Mouse (Mus musculus): ENCODE results near the gene Dapp1.
A peak's percentile ranks its signal among the peaks of the same experiment; 100 is the strongest.
"Not testable (repeated sequence)": the region's sequence is repeated elsewhere in the genome, so short reads cannot be mapped to it uniquely, and the experiment has no call there.

The Dapp1 gene

DNA sequence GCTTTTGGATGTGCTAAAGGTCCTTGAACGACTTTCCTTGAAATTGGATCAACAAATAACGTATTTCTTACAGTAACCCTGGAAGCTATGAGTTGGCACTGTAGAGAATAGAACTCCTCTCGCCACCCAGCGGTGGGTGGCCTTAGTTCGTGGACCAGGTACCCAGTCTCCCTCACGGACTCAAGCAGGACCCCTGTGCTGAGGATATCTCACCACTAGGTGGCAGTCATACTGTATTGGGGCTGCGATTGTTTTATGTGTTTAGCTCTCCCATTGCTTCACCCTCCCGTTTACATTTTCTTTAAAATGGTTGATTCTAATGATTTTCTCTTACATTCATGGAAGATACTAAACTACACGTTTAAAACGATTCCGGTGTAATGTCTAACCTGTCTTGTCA lies 9.8 kb upstream of the Dapp1 start:
- DNase-seq (ENCODE audit: low spot score in 2 of 2) = peak; percentile 66 to 80

DNA sequence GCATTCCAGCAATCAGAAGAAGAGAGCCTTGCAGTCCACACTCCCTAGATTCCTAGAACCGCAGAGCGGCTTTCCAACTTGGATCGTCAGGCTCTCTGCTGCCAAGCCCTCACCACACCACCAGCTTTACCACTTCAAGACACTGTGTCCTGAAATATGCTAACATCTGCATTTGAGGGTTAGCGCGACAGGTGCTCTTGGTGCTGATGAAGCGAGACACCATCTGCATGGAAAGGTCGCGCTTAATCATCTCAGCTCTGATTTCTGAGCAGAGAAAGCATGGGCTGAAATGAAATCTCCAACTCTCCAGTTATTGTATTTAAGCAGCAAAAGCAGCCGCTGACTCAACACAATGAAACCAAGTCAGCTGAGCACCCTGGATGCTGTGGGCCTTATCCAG lies 8.1 kb upstream of the Dapp1 start:
- no peak for DNase-seq (ENCODE audit: low spot score in 2 of 2)

DNA sequence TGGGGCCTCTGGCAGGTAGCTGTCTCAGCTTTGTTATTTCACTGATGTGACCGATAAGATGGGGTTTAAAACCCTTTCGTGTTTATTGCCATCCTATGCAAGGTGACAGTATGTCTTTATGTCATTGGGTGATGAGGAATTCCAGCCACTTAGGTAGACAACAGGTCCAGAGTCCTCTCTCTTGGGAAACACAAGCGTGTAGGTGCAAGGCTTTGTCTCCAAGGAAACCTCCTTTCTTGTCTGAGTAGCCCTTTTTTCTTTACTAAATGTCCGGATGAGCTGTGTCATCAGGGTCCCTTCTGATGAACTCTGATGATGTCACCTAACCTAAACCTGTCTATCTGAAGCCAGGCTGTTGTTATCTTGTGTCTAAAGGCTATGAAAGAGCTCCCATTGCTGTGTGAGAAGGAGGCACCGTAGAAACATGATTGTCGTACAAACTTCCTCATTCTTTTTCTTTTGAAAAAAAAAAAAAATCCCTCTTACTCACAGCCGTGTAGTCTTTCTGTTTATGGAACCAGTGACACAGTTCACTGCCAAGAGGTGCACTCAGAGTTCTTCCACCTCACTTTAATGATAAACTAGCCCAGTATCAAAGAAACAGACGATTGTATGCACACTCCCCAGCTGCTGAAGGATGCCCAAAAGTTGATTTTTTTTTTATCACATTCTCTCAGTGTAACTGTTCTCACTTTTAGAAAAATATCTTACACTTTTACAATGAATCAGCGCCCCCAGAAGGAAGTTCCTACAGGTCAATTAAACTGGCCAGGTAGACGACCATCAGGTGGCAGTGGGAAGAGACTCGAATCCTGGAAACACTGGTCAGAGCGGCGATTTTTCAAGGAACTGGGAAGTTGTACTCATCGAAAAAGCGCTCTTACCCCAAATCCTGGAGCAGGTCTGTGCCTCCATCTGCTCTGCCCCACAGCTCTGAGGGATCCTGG lies 637 bp downstream of the Dapp1 start:
- no peak for DNase-seq (ENCODE audit: low spot score in 2 of 2)

DNA sequence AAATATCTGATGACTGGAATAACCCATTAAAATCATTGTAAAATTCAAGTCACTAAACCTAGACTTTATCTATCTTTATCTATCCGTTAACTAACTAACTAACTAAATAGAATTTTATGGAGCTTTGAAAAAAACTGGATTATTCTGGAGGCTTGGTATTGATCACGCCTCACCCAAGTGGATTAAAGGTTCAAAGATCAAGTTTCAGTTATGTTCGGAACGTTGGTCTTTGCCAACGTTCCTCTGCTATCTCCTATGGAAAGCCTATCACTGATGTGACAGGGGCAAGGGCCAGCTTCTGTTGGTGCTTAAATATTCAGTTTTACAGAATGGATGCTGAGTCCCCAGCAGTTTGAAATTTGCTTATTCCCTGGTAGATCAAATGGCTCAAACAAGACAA lies 3.1 kb downstream of the Dapp1 start:
- DNase-seq (ENCODE audit: low spot score in 2 of 2) = no peak

DNA sequence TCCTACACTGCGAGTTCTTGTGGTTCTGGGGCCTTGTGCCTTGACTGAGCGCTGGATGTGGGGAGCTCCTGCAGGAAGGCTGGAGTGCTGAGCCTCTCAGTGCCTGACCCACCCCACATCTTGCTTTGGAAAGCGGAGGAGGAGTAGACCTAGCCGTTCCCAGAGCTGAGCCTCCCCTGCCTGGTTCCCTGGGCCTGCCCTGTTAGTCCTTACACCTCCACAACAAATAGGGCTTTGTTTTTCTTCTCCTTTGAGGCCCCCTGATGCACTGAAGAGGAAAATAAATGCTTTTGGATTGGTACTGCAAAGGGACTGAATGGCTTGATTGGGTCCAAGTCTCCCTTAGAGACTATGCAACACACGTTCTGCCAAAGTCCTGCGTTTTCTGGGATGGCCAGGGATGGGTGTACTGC lies 3.7 kb downstream of the Dapp1 start:
- peak; percentile 62 to 69 for DNase-seq (ENCODE audit: low spot score in 2 of 2)

DNA sequence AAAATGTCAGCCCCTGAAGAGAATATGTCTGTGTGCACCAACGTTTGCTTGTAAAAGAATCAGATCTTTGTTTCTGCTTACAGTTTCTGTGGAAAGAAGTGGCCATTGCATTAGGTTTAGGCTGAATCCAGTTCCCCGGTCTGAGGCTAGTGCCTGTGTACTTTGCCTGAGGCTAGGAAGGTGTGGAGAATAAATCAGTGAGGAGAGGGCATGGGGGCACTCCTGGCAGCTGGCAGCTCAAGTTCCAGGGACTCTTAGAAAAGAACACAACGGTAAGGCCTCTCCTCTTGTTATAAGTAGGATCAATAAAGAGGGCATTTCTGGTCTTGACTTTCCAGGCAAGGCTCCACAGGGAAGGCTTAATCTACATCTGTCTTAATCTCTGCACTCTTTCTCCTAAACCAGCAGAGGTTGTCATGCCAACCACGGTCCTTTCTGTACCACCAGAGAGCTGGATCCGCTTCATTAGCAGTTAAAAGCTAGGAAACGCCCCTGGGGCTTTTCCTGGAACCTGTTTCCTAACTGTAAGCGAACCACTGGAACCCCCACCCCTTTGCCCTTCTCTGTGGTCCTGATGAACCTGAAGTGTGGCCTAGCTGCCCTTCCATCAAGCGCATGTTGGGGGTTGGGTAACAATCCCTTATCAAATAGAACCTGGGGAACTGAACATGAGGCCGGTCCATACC lies 4.3 kb downstream of the Dapp1 start:
- peak; percentile 54 to 70 for DNase-seq (ENCODE audit: low spot score in 2 of 2)

DNA sequence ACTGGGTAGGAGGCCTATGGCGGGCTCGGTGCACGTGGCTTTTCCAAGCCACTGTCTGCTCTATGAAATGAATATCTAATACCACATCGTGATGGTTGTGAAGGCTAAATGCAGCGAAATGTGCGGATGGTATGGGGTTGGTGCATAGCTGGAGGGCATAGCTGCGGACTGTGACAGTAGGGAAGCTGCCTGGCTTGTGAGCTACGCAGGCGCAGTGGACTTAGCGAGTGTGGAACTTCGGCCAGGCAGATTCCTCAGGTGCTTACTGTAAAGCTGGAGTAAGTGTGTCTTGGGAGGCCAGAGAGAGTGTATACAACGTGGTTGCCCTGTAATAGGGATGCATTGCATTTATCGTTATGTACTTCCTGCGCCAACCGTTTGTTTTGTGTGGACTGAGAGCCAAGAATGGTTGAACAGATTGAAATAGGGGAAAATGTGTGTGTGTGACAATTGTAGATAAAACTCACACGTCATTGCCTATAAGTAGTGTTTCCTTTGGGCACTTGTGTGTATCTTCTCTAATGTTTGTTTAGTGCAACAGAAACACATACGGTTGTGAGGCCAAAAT lies 5.4 kb downstream of the Dapp1 start:
- no peak for DNase-seq (ENCODE audit: low spot score in 2 of 2)

DNA sequence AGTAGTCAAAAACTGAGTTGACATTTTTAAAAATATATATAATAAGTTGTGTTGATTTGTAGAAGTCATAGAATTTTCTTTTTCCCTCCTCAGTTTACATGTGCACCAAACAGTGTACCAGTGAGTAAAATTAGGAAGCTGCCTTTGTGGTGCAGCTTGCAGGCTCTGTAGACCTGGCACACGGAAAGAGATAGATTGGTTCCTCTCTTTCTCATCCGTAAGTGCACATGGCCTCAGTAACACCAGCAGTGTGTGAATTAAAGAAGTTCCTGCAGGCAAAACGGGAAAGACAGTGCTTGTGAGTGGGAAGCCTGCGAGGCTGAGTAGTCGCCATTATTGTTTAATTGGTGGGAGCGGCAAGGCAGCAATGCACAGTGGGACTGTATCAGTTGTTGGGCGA lies 5.9 kb downstream of the Dapp1 start:
- DNase-seq (ENCODE audit: low spot score in 2 of 2) = no peak

DNA sequence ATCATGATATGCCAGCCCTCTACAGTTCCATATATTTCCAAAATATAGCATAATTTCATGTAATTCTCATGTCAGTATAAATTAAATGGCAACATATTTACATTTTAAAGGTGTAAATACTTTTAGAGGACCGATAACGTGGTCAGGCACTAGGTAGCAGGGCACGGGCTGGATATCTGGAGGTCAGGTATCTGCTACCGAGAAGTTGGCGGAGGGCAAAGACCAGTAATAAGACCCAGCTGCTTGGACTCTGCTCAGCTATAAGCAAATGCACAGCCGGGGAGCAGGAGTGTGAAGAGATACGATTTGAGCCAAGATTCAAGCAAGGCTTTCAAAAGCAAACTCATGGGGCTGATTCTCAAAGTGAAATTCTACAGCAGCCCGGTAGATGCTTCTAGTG lies 7.0 kb downstream of the Dapp1 start:
- DNase-seq (ENCODE audit: low spot score in 2 of 2) = no peak

DNA sequence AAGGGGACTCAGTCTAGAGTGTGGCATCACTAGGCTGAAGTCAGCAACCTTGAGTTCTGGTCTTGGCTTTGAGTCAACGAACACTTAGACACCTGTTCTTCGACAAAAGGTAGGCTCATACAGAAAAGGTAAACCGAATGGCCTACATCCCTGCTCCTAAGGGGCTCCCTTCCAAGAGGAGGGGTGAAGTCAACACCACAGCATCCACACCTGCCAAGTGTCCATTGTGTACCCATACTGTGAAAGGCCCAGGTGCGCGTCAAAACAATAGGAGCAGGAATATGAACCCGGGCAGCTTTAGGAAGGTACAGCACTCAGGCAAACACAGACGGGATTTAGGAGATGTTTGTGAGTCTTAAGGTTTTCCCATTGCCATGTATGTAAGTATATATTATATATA lies 8.4 kb downstream of the Dapp1 start:
- DNase-seq (ENCODE audit: low spot score in 2 of 2) = no peak

DNA sequence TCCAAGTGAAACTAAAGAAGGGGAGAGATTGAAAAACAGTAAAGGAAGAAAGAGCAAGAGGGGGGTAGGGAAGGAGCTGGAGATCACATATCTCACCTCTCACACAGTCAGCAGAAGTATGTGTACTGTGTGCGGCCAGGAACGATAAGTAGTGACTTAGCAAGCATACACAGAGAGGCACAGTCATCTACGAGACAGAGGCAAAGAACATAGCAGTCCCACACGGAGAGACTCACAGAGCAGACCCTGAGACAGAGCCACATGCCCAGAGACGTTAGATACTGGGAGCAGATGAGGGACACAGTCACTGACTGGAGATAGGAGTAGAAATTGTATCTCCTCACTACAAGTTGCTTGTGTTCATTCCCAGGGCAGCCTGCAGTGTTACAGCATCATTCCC lies 9.1 kb downstream of the Dapp1 start:
- DNase-seq (ENCODE audit: low spot score in 2 of 2) = no peak

DNA sequence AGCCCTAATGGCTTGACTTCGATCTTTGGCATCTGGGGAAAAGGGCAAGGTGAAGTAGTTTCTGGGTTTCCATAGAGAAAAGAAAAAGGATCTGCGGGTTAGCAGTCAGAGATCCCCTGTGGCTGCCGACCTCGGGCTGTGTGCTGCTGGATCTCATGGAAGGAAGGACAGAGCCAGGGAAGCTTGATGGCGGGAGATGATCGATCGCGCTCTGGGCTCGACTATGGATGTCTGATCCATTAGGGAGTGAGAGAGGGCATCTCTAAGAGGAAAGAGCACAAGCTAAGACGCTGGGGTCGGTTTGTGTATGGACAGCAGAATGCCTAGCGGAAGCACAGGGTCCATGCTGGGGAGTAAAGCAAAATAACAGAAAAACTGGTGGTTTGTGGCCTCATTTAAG lies 11.4 kb downstream of the Dapp1 start:
- DNase-seq (ENCODE audit: low spot score in 2 of 2) = peak in 1 of 2 experiments; percentile 41

DNA sequence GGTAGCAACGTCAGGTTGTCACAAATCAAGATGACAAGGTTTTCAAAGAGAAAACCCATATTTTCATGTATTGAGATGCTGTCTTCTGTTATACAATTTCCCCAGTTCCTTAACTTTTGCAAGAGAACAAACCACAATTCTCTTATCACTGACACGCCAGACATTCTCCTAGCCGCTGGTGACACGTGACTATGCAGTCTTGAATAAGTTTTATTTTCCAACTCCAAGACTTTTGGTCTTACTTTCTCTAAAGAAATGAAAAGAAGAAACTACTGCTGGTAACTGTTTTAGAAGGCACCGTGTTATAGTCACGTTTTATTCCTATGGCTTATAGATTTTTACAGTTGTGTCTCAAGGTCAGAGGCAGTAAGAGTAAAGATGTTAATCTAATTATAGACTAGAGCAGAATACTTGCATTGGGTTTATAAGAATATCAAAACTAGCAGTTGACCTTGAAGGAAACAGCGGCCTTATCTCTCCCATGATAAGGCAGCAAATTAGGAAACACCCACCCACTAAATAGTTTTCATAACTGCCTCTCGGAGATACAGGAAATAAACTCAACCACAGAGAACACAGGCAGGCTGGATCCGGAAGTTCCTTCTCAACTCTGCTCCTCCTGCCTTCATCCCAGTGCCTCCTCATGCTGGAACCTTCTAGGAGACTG lies 12.4 kb downstream of the Dapp1 start:
- no peak for DNase-seq (ENCODE audit: low spot score in 2 of 2)

DNA sequence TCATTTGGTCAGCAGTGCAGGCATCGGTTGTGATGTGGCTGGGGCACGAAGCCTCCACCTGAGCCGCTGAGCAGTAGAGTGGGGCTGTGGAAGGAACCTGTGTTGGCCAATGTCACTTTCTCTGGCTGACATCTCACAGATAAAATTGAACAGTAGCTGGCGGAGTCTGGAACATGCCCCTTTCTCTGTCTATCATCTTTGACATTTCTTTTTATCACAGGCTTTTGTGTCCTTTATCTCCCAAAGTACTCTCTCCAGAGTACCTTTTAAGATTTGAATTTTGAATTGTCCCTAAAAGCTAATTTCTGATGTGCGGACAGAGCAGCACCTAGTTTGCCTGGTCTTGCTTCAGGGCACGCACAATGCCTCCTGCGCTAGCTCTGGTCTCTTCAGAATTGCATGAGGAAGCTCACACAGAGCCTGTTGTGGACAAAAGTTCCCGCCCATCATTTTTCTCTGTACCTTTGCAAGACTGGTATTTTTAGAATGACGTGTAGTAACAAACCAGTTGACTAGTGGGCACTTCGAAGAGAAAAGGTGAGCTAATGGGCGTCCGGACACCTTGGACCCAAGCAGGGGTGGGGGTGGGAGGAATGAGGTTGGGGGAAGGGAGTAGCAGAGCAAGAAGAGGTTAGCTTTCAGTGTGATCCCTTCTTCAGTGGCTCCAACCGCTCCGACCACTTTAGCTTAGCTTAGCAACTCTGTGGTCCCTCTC lies 13.1 kb downstream of the Dapp1 start:
- DNase-seq (ENCODE audit: low spot score in 2 of 2) = no peak

DNA sequence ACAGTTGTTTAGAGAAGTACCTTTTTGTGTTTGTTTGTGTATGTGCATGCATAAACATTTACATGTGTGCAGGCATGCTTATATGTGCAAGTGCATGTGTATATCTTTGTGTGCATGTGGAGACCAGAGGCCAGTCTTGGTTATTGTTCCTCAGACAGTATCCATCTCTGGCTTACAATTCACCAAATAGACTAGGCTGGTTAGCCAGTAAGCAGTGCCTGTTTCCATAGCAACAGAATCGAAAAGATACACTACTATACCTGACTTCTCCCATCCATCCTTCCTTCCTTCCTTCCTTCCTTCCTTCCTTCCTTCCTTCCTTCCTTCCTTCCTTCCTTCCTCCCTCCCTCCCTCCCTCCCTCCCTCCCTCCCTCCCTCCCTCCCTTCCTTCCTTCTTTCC lies 17.3 kb downstream of the Dapp1 start:
- not testable (repeated sequence) for DNase-seq (ENCODE audit: low spot score in 2 of 2)

DNA sequence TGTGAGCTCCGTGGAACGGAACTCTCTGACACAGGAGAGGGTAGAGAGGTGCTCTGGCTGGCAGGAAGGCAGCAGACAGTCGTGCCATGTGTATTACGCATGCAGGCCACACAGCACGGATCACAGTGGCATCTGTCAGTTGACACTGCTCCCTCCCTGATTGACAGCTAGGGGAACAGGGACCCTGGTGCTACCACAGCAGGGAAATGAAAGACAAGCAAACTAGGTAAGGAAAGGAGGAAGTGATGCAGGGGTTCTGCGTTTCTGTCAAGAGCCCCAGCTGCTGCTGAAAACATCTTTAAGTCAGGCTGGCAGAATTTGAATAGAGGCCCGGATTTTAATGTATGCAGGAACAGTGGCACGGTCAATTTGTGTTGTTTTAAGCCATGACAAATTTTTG lies 17.8 kb downstream of the Dapp1 start:
- no peak for DNase-seq (ENCODE audit: low spot score in 2 of 2)

DNA sequence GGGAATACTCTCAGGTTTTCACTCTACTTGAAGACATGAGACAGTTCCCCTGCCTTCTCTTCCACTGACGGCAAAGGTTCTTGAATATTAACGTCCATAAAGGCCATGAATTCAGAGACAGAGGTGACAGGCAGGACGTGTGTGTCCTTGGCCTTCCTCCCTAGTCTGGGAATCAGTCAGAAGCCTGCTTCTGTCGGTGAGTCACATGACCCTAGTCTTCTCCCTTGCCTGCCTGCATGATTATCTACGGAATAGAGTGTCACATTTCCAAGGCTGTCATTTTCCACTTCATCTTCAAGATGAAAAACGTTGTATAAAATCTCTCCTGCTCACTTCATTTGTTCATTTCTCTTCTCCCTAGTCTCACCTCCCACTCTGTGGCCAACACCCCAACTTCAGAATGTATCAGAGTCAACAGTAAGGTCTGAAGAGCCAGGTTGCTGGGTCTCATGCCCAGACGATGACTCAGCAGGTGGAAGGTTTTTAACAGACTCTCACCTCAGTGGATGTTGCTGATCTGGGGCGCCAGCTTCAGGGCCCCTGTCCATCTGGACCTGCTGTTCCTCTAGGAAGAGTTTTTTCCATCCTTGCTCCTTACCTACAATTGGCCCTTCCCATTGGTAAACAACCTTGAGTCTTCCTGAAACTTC lies 19.5 kb downstream of the Dapp1 start:
- DNase-seq (ENCODE audit: low spot score in 2 of 2) = no peak

DNA sequence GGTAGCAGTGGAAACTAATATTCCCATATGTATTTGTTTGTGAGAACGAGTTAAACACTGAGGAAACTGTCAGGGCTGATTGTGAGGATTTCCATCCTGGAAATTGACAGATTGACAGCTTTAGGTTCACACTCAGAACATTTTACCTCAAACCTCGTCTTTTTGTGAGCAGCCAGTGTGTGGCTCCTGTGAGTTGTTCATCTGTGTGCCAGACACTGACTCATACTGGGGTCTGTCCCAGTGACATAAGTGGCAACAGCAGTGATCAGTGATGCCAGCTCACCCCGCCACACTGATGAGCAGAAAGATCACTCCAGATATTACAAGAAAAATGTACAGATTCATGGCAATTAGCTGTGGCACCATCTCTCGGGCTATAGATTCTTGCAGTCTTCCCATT lies 21.9 kb downstream of the Dapp1 start:
- DNase-seq (ENCODE audit: low spot score in 2 of 2) = no peak

DNA sequence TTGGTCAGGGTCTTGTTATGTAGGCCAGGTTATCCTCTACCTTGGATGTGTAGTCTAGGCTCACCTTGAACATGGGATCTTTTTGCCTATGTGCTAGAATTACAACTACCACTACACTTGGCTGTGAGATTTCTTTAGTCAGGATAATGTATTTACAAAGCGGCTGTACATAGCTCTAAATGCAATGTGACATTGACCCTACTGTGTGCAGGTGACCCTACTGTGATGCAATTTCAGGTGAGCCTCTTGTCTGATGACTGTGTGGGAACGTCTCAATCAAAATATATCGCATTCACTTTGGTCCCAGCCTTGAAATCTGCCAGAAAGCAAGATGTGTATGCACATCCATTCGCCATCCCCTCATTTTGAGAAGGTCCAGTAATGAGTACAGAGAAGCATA lies 23.0 kb downstream of the Dapp1 start:
- DNase-seq (ENCODE audit: low spot score in 2 of 2) = no peak

DNA sequence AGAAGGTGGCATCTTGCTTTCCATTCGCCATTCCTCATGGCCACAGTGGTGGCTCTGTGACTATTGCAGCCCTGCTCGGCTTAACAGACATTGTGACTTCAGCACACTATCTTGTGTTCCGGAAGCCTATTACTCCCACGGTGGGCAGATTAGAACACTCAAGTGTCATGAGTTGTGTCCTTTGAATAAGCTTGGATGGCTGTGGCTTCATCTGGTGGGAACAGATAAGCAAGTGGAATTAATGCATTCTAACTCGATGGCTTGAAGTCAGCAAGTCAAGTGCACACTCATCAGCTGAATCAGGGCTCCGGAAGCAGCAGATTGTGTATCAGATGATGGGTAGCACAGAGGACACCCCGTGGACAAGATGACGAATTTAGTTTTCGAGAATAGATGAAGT lies 23.5 kb downstream of the Dapp1 start:
- DNase-seq (ENCODE audit: low spot score in 2 of 2) = no peak

DNA sequence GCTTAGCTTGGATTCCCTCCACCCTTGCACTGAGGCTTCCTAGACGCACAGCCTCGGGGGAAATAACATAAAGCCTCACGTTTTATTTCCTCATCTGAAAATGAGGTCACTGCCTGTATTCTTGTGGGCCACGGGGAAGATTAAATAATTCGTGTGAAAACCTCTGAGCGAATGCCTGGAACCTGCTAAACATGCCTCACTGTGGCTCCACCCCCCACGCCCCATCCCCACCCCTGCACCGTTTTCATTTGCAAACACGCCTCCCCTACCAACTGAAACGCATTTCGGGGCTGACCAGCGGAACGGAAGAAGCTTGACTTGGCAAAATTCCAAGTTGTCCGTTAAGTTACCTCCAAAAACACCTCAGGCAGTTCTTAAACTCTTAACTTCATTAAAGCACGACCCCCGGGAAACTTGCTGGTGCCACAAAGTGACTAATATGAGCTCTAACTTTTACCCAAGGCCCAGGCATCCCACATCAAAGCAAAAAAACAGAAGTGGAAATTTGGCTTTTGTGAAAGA lies 25.7 kb downstream of the Dapp1 start:
- no peak for DNase-seq (ENCODE audit: low spot score in 2 of 2)

All from right cerebral cortex, postnatal 10 days (tissue).